8 mouse cellular contexts compared by ENCODE assay signal in genomic region chr5:114175596-114176171, GRCm38 (mm10). TPM values are rescaled to one million over a fixed set of nuclear protein-coding genes. Genes with fewer than 3 reads are reported as not detected.
DNase-seq lines count a peak whose midpoint lies in the region; ATAC-seq lines count a peak whose summit lies in the region.

No protein-coding gene starts in this region.

- peak overlapping the region; percentile 37 for H3K4me3 ChIP-seq in hindbrain, embryonic 12.5 days

- no peak overlapping the region for H3K27ac ChIP-seq in hindbrain, embryonic 12.5 days

- H3K4me2 ChIP-seq in hindbrain, embryonic 12.5 days (replicated peaks) = peak overlapping the region; percentile 63

- H3K27me3 ChIP-seq in hindbrain, embryonic 12.5 days = peaks cover 24% of the 10 kb centered on the region

- peak; percentile 40 for DNase-seq in T-cell, adult 2 months (ENCODE audit: low spot score)
- DNase-seq in cerebellum, postnatal 14 days = peak; percentile 57 to 68
- peak; percentile 75 to 76 for DNase-seq in frontal cortex, postnatal 10 days (ENCODE audit: low spot score in 2 of 2)
- peak; percentile 27 to 45 for DNase-seq in layer of hippocampus, postnatal 25 days (ENCODE audit: extremely low spot score in 1 of 2, low spot score in 1 of 2)
- peak; percentile 96 for DNase-seq in lung, postnatal 14 days
- peak; percentile 97 for DNase-seq in retina, embryonic 14.5 days (ENCODE audit: low spot score)
- DNase-seq in thymus, postnatal 4 days = peak; percentile 76

- H3K36me3 ChIP-seq in hindbrain, embryonic 12.5 days = no peaks in the 10 kb centered on the region

- H3K4me1 ChIP-seq in hindbrain, embryonic 12.5 days = peaks cover 8% of the 10 kb centered on the region

- no peak overlapping the region; the same call in 1 of the 2 replicates for H3K9ac ChIP-seq in hindbrain, embryonic 12.5 days

- no peaks in the 10 kb centered on the region for H3K9me3 ChIP-seq in hindbrain, embryonic 12.5 days (replicated peaks)

- ATAC-seq in hindbrain, embryonic 12.5 days (ENCODE audit: low FRiP score) = peak; percentile 73

- under 1% methylated on average over 24 of the region's 26 CpGs for WGBS in hindbrain, embryonic 12.5 days

RNA-seq across cellular contexts. Expression of gene Acacb, which starts 29.3 kb away (rescaled TPM):
- polyA plus RNA-seq in hindbrain, embryonic 12.5 days (2016; fragmentation: Nextera tagmentation; extraction: Ambion mirVana) = 2.4 and 3.4 TPM in 2 replicates
- 1 to 10 TPM; 6.1 to 6.5 TPM for total RNA-seq in layer of hippocampus, postnatal 25 days (2021)

RNA-seq across cellular contexts. Expression of gene Ung, which starts 45.5 kb away (rescaled TPM):
- 25.7 and 26.2 TPM in 2 replicates for polyA plus RNA-seq in hindbrain, embryonic 12.5 days (2016; fragmentation: Nextera tagmentation; extraction: Ambion mirVana)
- 1 to 10 TPM; 3.4 to 3.5 TPM for total RNA-seq in layer of hippocampus, postnatal 25 days (2021)

RNA-seq across cellular contexts. Expression of gene Alkbh2, which starts 47.7 kb away (rescaled TPM):
- 7.0 and 7.6 TPM in 2 replicates for polyA plus RNA-seq in hindbrain, embryonic 12.5 days (2016; fragmentation: Nextera tagmentation; extraction: Ambion mirVana)
- total RNA-seq in layer of hippocampus, postnatal 25 days (2021) = 1 to 10 TPM; 3.8 to 4.2 TPM

Comparison
In these comparisons a context has a peak if more than half of its experiments do, and no peak if none do; other contexts are left out.
1. DNase-seq: peak in every context shown above with its lines; median percentile 97 in retina, embryonic 14.5 days; 96 in lung, postnatal 14 days; 76 in thymus, postnatal 4 days; 76 in frontal cortex, postnatal 10 days; 62 in cerebellum, postnatal 14 days; 40 in T-cell, adult 2 months; 36 in layer of hippocampus, postnatal 25 days.